Mouse (Mus musculus) stomach, postnatal 0 days (tissue): ENCODE measurements around the gene Paox. TPM values are rescaled to one million over a fixed set of nuclear protein-coding genes. Genes with fewer than 3 reads are reported as not detected.

ENCODE experiments used
- ATAC-seq: fragments of 200-750 bp; cut with Nextera tagmentation; 2 replicates; pipeline ENCODE4 v1.8.0; 2017; ENCODE audit not compliant: low FRiP score, low TSS enrichment
- DNase-seq: peaks from one replicate; pipeline ENCODE4 v3.0.0-alpha.2; 2016; ENCODE audit warnings: low spot score
- H3K27ac ChIP-seq: fragments of 300-500 bp; sonication (generic); replicated peaks from 2 replicates; pipeline ENCODE4 v1.5.1; 2014; ENCODE audit warnings: mild to moderate bottlenecking, control low read depth
- H3K27me3 ChIP-seq: fragments of 300-500 bp; sonication (generic); 2 replicates; pipeline ENCODE4 v1.6.1; 2014; ENCODE audit warnings: low read length; ENCODE audit not compliant: control insufficient read depth, insufficient read depth
- H3K36me3 ChIP-seq: fragments of 300-500 bp; sonication (generic); 2 replicates; pipeline ENCODE4 v1.6.1; 2014; ENCODE audit warnings: low read length, mixed read lengths; ENCODE audit not compliant: control insufficient read depth, insufficient read depth
- H3K4me1 ChIP-seq: fragments of 300-500 bp; sonication (generic); replicated peaks from 2 replicates; pipeline ENCODE4 v1.6.1; 2014; ENCODE audit warnings: antibody characterized with exemption; ENCODE audit not compliant: control insufficient read depth, insufficient read depth
- H3K4me2 ChIP-seq: fragments of 300-500 bp; sonication (generic); replicated peaks from 2 replicates; pipeline ENCODE4 v1.6.1; 2014; ENCODE audit warnings: low read depth, mild to moderate bottlenecking, control low read depth, moderate library complexity
- H3K4me3 ChIP-seq: fragments of 300-500 bp; sonication (generic); 2 replicates; pipeline ENCODE4 v1.5.1; 2014; ENCODE audit warnings: low read depth, low read length, control low read depth
- H3K9ac ChIP-seq: fragments of 300-500 bp; sonication (generic); 2 replicates; pipeline ENCODE4 v1.6.1; 2014; ENCODE audit warnings: mild to moderate bottlenecking, low read length, control low read depth, mixed read lengths
- H3K9me3 ChIP-seq: fragments of 300-500 bp; sonication (generic); 2 replicates; pipeline ENCODE4 v1.6.1; 2016; ENCODE audit warnings: low read length; ENCODE audit not compliant: control insufficient read depth
- CTCF ChIP-seq: IDR thresholded peaks from 2 replicates; pipeline ENCODE4 v1.5.1; 2016; ENCODE audit warnings: antibody characterized with exemption, low read depth, mild to moderate bottlenecking, moderate library complexity
- EP300 ChIP-seq: optimal IDR thresholded peaks from 2 replicates; pipeline ENCODE3; 2016; ENCODE audit warnings: antibody characterized with exemption
- WGBS: fragments of 180-500 bp; shearing (Covaris S2); extraction: QIAGEN DNeasy Blood & Tissue Kit; methylation state at CpG from one replicate; pipeline ENCODE4 v1.1.7; 2014; 5-methylcytosine and 5-hydroxymethylcytosine counted together
- polyA plus RNA-seq: library from polyadenylated mRNA; unstranded; fragments of >200 nt; fragmentation: Nextera tagmentation; extraction: Ambion mirVana; gene quantifications from 2 replicates; pipeline ENCODE4 v1.2.1, GENCODE M21; 2015

Gene Paox
- polyA plus RNA-seq, 1 experiment from 2014 or later = 27.7 TPM

DNA sequence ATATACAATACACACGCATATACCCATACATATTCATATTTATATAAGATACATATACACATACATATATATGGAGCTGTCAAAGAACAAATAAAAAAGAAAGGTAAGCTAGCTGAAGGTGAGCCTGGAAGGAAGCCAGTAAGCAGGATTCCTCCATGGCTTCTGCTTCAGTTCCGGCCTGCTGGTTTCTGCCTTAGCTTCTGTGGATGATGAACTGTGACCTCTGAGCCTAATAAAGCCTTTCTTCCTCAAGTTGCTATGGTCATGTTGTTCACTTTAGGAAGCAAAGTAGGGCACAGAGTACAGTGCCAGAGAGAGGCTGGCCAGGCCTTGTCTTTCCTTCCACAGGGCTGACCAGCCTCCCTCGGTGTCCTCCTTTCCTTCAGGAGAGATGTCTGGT, 55.3 kb downstream of the Paox start:
- Histone ChIP-seq H3K27me3 (no peaks in the 10 kb centered on the region), H3K4me2 (no peak overlapping the region), H3K4me3 (no peak overlapping the region), H3K36me3 (no peaks in the 10 kb centered on the region), H3K4me1 (no peaks in the 10 kb centered on the region), H3K27ac (no peak overlapping the region), H3K9ac (no peak overlapping the region), H3K9me3 (0 out of 2 replicates have a peak, but pooled peaks cover 2% of the 10 kb centered on the region)
- DNase-seq = no peak
- no peak for TF ChIP-seq EP300
- whole genome bisulfite sequencing = 93% methylated on average over 3 of the region's 3 CpGs
- no peak for ATAC-seq

DNA sequence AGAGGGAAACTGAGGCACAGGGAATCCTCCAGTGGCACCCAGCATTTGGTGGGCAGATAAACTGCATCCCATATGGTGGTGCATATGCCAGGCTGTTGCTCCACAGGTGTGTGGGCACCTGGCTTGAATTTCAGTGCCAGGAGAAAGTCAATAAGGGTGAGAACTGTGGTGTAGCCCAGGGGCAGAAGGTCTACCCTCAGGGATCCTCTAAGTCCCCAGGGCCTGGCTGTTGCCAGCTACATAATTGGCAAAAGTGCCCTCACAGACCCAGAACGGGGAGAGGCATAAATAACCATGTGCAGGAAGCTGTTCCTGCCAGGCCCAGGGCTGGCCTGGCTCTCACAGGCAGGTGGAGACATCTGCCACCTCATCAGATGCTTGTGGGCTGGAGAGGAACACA, 57.3 kb downstream of the Paox start, which contains the start of gene Olfr523:
Gene Olfr523, plus strand, starts transcription at position 282 of the 400 bp plus-strand sequence.
- no peak within 1 kb of the TSS for H3K9ac ChIP-seq
- no peaks in the 10 kb centered on the region for H3K36me3 ChIP-seq
- H3K4me3 ChIP-seq = no peak within 1 kb of the TSS
- no peak within 1 kb of the TSS for H3K27ac ChIP-seq
- WGBS = 47% methylated on average over 1 of the region's 1 CpGs
- ATAC-seq (no peak), DNase-seq (no peak)
- H3K4me2 ChIP-seq = no peak within 1 kb of the TSS
- H3K4me1 ChIP-seq = no peaks in the 10 kb centered on the region
- H3K9me3 ChIP-seq = no peaks in the 10 kb centered on the region
- TF ChIP-seq CTCF (no peak), EP300 (no peak)
- no peaks in the 10 kb centered on the region for H3K27me3 ChIP-seq

DNA sequence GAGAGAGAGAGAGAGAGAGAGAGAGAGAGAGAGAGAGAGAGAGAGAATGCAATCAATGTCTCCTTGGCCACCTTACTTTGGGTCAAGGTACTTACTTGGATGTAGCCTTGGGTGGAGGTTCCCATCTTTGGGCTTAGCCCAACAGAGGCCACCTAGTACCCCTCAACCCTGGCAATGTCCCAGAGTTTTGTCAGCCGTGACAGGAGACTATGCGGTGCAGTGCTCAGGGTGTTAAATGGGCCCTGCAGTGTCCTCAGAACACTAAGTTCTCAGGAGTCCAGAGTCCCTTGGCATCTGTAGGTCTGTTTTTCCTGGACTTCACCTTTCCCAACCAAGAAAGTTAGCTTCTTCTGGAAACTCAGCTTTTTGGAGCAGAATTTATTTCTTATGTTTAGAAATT, 63.6 kb downstream of the Paox start:
- DNase-seq = no peak
- Histone ChIP-seq H3K9ac (no peak overlapping the region), H3K27ac (no peak overlapping the region), H3K36me3 (no peaks in the 10 kb centered on the region), H3K4me3 (no peak overlapping the region), H3K4me2 (no peak overlapping the region), H3K27me3 (no peaks in the 10 kb centered on the region), H3K4me1 (no peaks in the 10 kb centered on the region), H3K9me3 (no peaks in the 10 kb centered on the region)
- 84% methylated on average over 2 of the region's 2 CpGs for WGBS
- no peak for ATAC-seq
- TF ChIP-seq EP300 (no peak), CTCF (no peak)

DNA sequence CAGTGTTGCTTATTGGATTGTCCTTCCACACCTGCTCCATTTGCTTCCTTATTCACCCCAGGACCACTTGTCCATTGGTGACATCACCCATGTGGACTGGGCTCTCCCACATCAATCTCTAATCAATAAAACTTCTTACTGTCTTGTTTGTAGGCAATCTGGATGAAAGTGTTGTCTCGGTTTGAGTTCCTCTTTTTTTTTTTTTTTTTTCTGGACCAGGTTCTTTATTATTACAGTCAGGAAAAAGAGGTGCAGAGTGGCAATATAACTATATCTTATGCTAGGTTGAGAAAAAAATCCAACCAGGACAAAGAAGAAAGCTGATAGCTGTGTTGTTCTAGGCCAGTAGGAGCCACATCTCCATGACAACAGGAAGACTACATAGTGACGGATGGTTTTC, 65.1 kb downstream of the Paox start:
- no peaks in the 10 kb centered on the region for H3K4me1 ChIP-seq
- DNase-seq = no peak
- no peak overlapping the region for H3K27ac ChIP-seq
- no peaks in the 10 kb centered on the region for H3K36me3 ChIP-seq
- no peak for ATAC-seq
- H3K9me3 ChIP-seq = no peaks in the 10 kb centered on the region
- H3K27me3 ChIP-seq = no peaks in the 10 kb centered on the region
- H3K4me3 ChIP-seq = no peak overlapping the region
- WGBS = 74% methylated on average over 2 of the region's 2 CpGs
- TF ChIP-seq CTCF (no peak), EP300 (no peak)
- H3K4me2 ChIP-seq = no peak overlapping the region
- H3K9ac ChIP-seq = no peak overlapping the region

DNA sequence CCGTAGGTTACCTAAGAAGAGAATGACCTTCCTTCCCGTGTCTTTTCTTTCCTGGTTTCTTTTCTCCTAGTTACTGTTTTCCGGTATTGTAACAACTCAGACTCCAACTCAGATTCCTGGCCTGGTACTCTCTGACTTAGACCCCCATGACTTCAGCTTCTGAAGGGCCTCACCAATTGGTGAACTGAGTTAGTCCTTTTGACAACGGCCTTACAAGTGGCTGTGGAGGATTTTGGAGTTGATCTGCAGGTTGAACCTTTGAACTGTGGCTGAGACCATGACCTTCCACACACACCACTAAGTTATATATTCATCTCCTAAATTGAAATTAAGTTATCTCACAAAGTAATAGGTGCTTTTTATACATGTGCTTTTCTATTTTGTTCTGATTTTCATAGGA, 68.6 kb downstream of the Paox start:
- Histone ChIP-seq H3K4me3 (no peak overlapping the region), H3K27ac (no peak overlapping the region), H3K4me1 (no peaks in the 10 kb centered on the region), H3K27me3 (no peaks in the 10 kb centered on the region), H3K36me3 (no peaks in the 10 kb centered on the region), H3K4me2 (no peak overlapping the region), H3K9me3 (no peaks in the 10 kb centered on the region), H3K9ac (no peak overlapping the region)
- 84% methylated on average over 4 of the region's 4 CpGs for WGBS
- no peak for DNase-seq
- ATAC-seq = no peak
- TF ChIP-seq EP300 = no peak
- TF ChIP-seq CTCF = no peak

Other genes with a start within 250 kb of the Paox start
- gene Kndc1, start 221.1 kb upstream of the Paox start, polyA plus RNA-seq = 0.05 and 0.18 TPM in 2 replicates
- gene Utf1, start 172.0 kb upstream of the Paox start, polyA plus RNA-seq = 0.13 TPM in 1 of 2 replicates, not detected in the other
- gene 6430531B16Rik, start 137.0 kb upstream of the Paox start, polyA plus RNA-seq = 0.11 and 0.17 TPM in 2 replicates
- gene Adam8, start 123.2 kb upstream of the Paox start, polyA plus RNA-seq = 0.85 and 1.1 TPM in 2 replicates
- 19.7 and 20.7 TPM in 2 replicates for gene Zfp511, start 79.4 kb upstream of the Paox start, polyA plus RNA-seq
- 17.7 and 20.1 TPM in 2 replicates for gene Tubgcp2, start 79.1 kb upstream of the Paox start, polyA plus RNA-seq
- gene Msx3, start 66.7 kb upstream of the Paox start, polyA plus RNA-seq = 0.04 TPM in 1 of 2 replicates, not detected in the other
- gene Caly, start 33.3 kb upstream of the Paox start, polyA plus RNA-seq = 4.5 and 5.6 TPM in 2 replicates
- gene Prap1, start 22.4 kb upstream of the Paox start, polyA plus RNA-seq = 24.4 and 45.2 TPM in 2 replicates
- 41.2 and 44.5 TPM in 2 replicates for gene Fuom, start 13.4 kb upstream of the Paox start, polyA plus RNA-seq
- 139 and 143 TPM in 2 replicates for gene Echs1, start 677 bp downstream of the Paox start, polyA plus RNA-seq
- 19.8 and 20.6 TPM in 2 replicates for gene Mtg1, start 21.8 kb downstream of the Paox start, polyA plus RNA-seq
- gene Sprn, start 39.1 kb downstream of the Paox start, polyA plus RNA-seq = 0.90 and 1.1 TPM in 2 replicates
- not detected in 2 replicates for gene Olfr522, start 49.0 kb downstream of the Paox start, polyA plus RNA-seq
- not detected in 2 replicates for gene Olfr523, start 57.4 kb downstream of the Paox start, polyA plus RNA-seq
- gene Olfr524, start 90.2 kb downstream of the Paox start, polyA plus RNA-seq = not detected in 2 replicates
- 0.11 TPM in 2 replicates for gene Cd163l1, start 102.5 kb downstream of the Paox start, polyA plus RNA-seq
- not detected in 2 replicates for gene 5830411N06Rik, start 131.5 kb downstream of the Paox start, polyA plus RNA-seq
- gene Olfr525, start 205.1 kb downstream of the Paox start, polyA plus RNA-seq = 0.02 TPM in 1 of 2 replicates, not detected in the other
- not detected in 2 replicates for gene Olfr527, start 218.2 kb downstream of the Paox start, polyA plus RNA-seq
- gene Olfr60, start 245.9 kb downstream of the Paox start, polyA plus RNA-seq = not detected in 2 replicates